Mouse (Mus musculus): ENCODE data around the gene Il10rb. TPM values are rescaled to one million over a fixed set of nuclear protein-coding genes. Genes with fewer than 3 reads are reported as not detected.
A peak's percentile ranks its signal among the peaks of the same experiment; 100 is the strongest.

Il10rb gene
- polyA plus RNA-seq, 1 experiment from 2014 or later, result 26.0 TPM

- 90% methylated on average over 3 of the region's 3 CpGs for WGBS (ENCODE audit: insufficient replicate concordance)
- Histone ChIP-seq H3K4me2 (no peak overlapping the region), H3K9me3 (replicated peaks) (0 out of 2 replicates have a peak, but pooled peaks cover 3% of the 10 kb centered on the region), H3K4me1 (peaks cover 60% of the 10 kb centered on the region), H3K9ac (peak overlapping the region; percentile 29; the same call in 1 of the 2 replicates), H3K27ac (peak overlapping the region; percentile 48; the same call in 1 of the 2 replicates), H3K4me3 (no peak overlapping the region), H3K36me3 (no peaks in the 10 kb centered on the region), H3K27me3 (replicated peaks) (no peaks in the 10 kb centered on the region)
- ATAC-seq, result no peak
Measured at GRCm38 (mm10) chr16:91459396-91459795, 53.4 kb downstream of the Il10rb start.

DNA sequence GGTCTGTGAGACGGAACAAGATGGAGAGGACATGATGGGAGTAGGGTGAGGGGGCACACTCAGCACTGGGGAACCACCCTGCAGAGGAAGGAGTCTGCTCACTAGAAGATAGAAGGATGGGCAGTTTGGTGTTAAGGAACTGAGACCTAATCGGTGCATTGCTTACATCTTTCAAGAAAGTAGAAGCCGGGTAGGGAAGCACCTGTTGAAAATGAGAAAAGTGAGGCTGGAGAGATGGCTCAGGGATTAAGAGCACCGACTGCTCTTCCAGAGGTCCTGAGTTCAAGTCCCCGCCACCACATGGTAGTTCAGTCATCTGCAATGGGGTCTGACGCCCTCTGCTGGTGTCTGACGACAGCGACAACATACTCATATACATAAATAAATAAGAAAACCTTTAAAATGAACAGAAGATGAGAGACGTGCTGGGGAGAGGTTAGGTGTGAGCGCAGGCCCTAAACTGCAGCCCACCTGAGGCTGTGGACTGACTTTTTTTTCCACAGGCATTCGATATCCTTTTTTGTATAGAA, 53.9 kb downstream of the Il10rb start:
- H3K36me3 ChIP-seq, result no peaks in the 10 kb centered on the region
- no peak overlapping the region for H3K4me3 ChIP-seq
- 0 out of 2 replicates have a peak, but pooled peaks cover 3% of the 10 kb centered on the region for H3K9me3 ChIP-seq (replicated peaks)
- H3K27me3 ChIP-seq (replicated peaks), result no peaks in the 10 kb centered on the region
- ATAC-seq, result no peak
- H3K9ac ChIP-seq, result no peak overlapping the region
- H3K27ac ChIP-seq, result peak overlapping the region; percentile 79; the same call in 1 of the 2 replicates
- H3K4me1 ChIP-seq, result peaks cover 60% of the 10 kb centered on the region
- H3K4me2 ChIP-seq, result no peak overlapping the region
- WGBS (ENCODE audit: insufficient replicate concordance), result 67% methylated on average over 11 of the region's 11 CpGs

DNA sequence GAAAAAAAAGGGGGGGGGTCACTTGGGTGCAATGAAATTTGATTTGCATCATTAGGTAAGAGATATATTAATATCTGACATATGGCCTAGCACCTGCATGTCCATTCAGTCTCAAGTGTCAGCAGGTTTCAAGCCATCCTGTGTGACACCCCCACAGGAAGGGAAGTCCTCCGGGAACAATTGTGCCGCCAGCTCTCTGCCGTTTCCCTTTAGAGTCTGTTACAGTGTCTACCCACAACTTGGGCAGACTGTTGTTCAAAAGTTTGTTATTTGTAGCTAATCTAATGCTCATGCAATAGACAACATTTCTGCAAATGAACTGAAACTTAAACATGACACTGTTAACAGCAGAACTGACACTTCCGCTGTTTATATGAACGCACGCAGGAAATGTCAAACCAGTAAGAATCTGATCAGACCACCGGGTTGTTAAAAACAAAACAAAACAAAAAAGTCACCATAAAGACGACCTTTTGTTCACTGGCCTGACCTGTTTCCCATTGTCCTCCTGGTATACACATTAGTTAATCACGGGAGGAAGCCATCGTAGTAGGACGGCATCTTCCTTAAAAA, 55.2 kb downstream of the Il10rb start:
- peak overlapping the region; percentile 51 for H3K4me2 ChIP-seq
- peak overlapping the region; percentile 79 for H3K27ac ChIP-seq
- WGBS (ENCODE audit: insufficient replicate concordance), result 39% methylated on average over 11 of the region's 11 CpGs

GRCm38 (mm10) chr16:91461773-91462181, 55.8 kb downstream of the Il10rb start:
- Histone ChIP-seq H3K4me2 (peak overlapping the region; percentile 51), H3K9me3 (replicated peaks) (0 out of 2 replicates have a peak, but pooled peaks cover under 1% of the 10 kb centered on the region), H3K36me3 (no peaks in the 10 kb centered on the region), H3K27me3 (replicated peaks) (no peaks in the 10 kb centered on the region), H3K9ac (peak overlapping the region; percentile 48), H3K4me1 (peaks cover 71% of the 10 kb centered on the region), H3K27ac (peak overlapping the region; percentile 79), H3K4me3 (no peak overlapping the region)
- 41% methylated on average over 9 of the region's 9 CpGs for WGBS (ENCODE audit: insufficient replicate concordance)
- no peak for ATAC-seq

More for the DNA sequence above, 55.2 kb downstream of the Il10rb start:
- 0 out of 2 replicates have a peak, but pooled peaks cover 3% of the 10 kb centered on the region for H3K9me3 ChIP-seq (replicated peaks)
- no peaks in the 10 kb centered on the region for H3K27me3 ChIP-seq (replicated peaks)
- H3K36me3 ChIP-seq, result no peaks in the 10 kb centered on the region
- peak overlapping the region; percentile 42; the same call in 1 of the 2 replicates for H3K9ac ChIP-seq
- H3K4me1 ChIP-seq, result peaks cover 65% of the 10 kb centered on the region
- no peak for ATAC-seq
- peak overlapping the region; percentile 29; the same call in 1 of the 2 replicates for H3K4me3 ChIP-seq

- H3K4me2 ChIP-seq, result peak overlapping the region; percentile 27; the same call in 1 of the 2 replicates
- H3K27ac ChIP-seq, result peak overlapping the region; percentile 94
- H3K9ac ChIP-seq, result peak overlapping the region; percentile 40; the same call in 1 of the 2 replicates
- no peaks in the 10 kb centered on the region for H3K9me3 ChIP-seq (replicated peaks)
- peaks cover 74% of the 10 kb centered on the region for H3K4me1 ChIP-seq
- H3K27me3 ChIP-seq (replicated peaks), result no peaks in the 10 kb centered on the region
- H3K4me3 ChIP-seq, result no peak overlapping the region
- H3K36me3 ChIP-seq, result peaks cover 4% of the 10 kb centered on the region; the same call in 1 of the 2 replicates
- no peak for ATAC-seq
- WGBS (ENCODE audit: insufficient replicate concordance), result 73% methylated on average over 3 of the region's 3 CpGs
Measured at GRCm38 (mm10) chr16:91462644-91463043, 56.7 kb downstream of the Il10rb start.

- peak overlapping the region; percentile 94 for H3K27ac ChIP-seq
- peaks cover 70% of the 10 kb centered on the region for H3K4me1 ChIP-seq
- peak overlapping the region; percentile 89 for H3K4me2 ChIP-seq
- peak overlapping the region; percentile 93; the same call in 1 of the 2 replicates for H3K9ac ChIP-seq
- 56% methylated on average over 2 of the region's 2 CpGs for WGBS (ENCODE audit: insufficient replicate concordance)
- H3K27me3 ChIP-seq (replicated peaks), result no peaks in the 10 kb centered on the region
- peak overlapping the region; percentile 81; the same call in 1 of the 2 replicates for H3K4me3 ChIP-seq
- H3K36me3 ChIP-seq, result peaks cover 11% of the 10 kb centered on the region
- ATAC-seq, result no peak
- no peaks in the 10 kb centered on the region; the same call in 1 of the 2 replicates for H3K9me3 ChIP-seq (replicated peaks)
Measured at GRCm38 (mm10) chr16:91463400-91463799, 57.4 kb downstream of the Il10rb start.

- ATAC-seq, result no peak
- Histone ChIP-seq H3K4me2 (peak overlapping the region; percentile 89), H3K27ac (peak overlapping the region; percentile 94), H3K9me3 (replicated peaks) (no peaks in the 10 kb centered on the region; the same call in 1 of the 2 replicates), H3K4me3 (peak overlapping the region; percentile 81), H3K36me3 (peaks cover 16% of the 10 kb centered on the region), H3K9ac (peak overlapping the region; percentile 93), H3K27me3 (replicated peaks) (no peaks in the 10 kb centered on the region), H3K4me1 (peaks cover 66% of the 10 kb centered on the region)
- 68% methylated on average over 4 of the region's 4 CpGs for WGBS (ENCODE audit: insufficient replicate concordance)
Measured at GRCm38 (mm10) chr16:91463836-91464400, 58.0 kb downstream of the Il10rb start.

DNA sequence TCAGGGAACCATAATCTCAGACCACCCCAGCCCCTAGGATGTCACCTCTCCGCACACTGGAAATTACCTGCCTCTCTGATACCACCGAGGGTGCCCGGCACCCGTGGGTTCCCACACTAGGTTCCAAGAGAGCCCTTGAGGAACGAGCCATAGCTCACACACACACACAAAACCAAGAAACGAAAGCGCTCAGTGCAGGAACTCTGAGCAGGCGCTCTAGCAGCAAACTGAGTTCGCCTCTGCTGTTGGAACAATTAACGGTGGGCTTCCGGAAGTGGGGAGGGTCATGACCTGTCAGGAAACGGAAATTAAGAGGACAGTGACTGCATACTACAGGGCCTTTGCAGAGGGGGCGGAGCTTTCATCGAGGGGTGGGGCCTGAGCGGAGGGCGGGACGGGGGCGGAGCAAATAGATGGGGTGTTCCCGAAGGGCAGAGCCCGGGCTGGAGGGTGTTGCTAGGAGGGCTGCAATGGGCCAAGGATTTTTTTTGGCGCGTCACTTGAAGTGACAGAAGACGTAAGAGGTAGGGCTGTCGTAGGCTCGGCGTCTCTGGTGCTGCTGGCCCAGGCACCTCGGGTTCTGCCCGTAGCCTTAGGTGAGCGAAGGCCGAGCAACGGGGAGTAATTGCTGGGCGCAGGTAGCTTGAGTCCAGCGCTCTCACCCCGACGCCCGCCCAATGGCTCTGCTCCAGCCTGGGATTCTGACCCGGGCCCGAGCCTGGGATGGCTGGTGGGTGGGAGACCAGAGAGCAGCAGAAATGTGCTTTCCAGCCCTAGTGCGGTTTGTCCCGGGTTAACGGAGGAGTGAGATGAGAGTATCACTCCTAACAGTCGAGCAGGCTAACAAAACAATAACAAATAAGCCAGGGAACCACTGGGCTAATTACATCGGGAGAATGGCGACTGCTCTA, 58.9 kb downstream of the Il10rb start:
- WGBS (ENCODE audit: insufficient replicate concordance), result 2% methylated on average over 44 of the region's 44 CpGs
- peak; percentile 98 for ATAC-seq
- Histone ChIP-seq H3K27ac (peak overlapping the region; percentile 94), H3K4me2 (peak overlapping the region; percentile 89), H3K9ac (peak overlapping the region; percentile 93), H3K36me3 (peaks cover 25% of the 10 kb centered on the region), H3K9me3 (replicated peaks) (no peaks in the 10 kb centered on the region; the same call in 1 of the 2 replicates), H3K4me1 (peaks cover 57% of the 10 kb centered on the region), H3K4me3 (peak overlapping the region; percentile 81), H3K27me3 (replicated peaks) (no peaks in the 10 kb centered on the region)

DNA sequence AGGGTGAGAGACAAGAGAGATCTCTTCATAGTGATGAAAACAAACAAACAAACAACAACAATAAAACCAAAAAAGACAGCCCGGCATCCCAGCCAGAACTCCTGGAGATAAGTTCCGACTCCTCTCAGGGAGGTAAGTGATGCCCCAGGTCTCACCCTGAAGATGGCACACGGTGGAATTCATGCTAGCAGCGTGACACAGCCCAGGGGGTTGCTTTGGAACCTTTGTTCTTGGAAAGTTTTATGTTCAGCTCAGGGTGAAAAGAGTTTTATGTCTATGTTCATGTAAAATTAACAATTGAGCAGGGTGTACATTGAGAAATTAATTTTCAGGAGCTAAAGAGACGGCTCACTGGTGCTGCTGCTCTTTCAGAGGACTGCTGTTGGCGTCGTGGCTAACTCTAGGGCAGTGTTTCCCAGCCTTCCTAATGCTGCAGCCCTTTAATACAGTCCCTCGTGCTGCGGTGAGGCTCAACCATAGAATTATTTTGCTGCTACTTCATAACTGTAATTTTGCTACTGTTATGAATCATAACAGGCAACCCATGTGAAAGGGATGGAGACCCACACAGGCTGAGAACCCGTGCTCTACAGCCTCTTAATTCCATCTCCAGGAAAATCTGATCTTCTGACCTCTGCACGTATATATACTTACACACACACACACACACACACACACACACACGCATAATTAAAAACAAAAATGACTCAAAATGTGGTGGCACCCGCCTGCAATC, 59.7 kb downstream of the Il10rb start:
- H3K27me3 ChIP-seq (replicated peaks), result no peaks in the 10 kb centered on the region
- no peaks in the 10 kb centered on the region; the same call in 1 of the 2 replicates for H3K9me3 ChIP-seq (replicated peaks)
- peaks cover 54% of the 10 kb centered on the region for H3K4me1 ChIP-seq
- H3K4me3 ChIP-seq, result peak overlapping the region; percentile 81
- peaks cover 33% of the 10 kb centered on the region for H3K36me3 ChIP-seq
- H3K9ac ChIP-seq, result peak overlapping the region; percentile 93
- WGBS (ENCODE audit: insufficient replicate concordance), result 52% methylated on average over 13 of the region's 13 CpGs
- ATAC-seq, result no peak
- H3K27ac ChIP-seq, result peak overlapping the region; percentile 94
- peak overlapping the region; percentile 89 for H3K4me2 ChIP-seq

GRCm38 (mm10) chr16:91466566-91466965, 60.6 kb downstream of the Il10rb start:
- peaks cover 37% of the 10 kb centered on the region for H3K36me3 ChIP-seq
- peak overlapping the region; percentile 81 for H3K4me3 ChIP-seq
- peaks cover 55% of the 10 kb centered on the region for H3K4me1 ChIP-seq
- peak overlapping the region; percentile 93 for H3K9ac ChIP-seq
- no peaks in the 10 kb centered on the region; the same call in 1 of the 2 replicates for H3K9me3 ChIP-seq (replicated peaks)
- 75% methylated on average over 6 of the region's 6 CpGs for WGBS (ENCODE audit: insufficient replicate concordance)
- peak overlapping the region; percentile 89 for H3K4me2 ChIP-seq
- no peak for ATAC-seq
- H3K27ac ChIP-seq, result peak overlapping the region; percentile 94
- no peaks in the 10 kb centered on the region for H3K27me3 ChIP-seq (replicated peaks)

- H3K9me3 ChIP-seq (replicated peaks), result no peaks in the 10 kb centered on the region; the same call in 1 of the 2 replicates
- H3K9ac ChIP-seq, result no peak overlapping the region
- H3K4me1 ChIP-seq, result peaks cover 33% of the 10 kb centered on the region
- H3K4me3 ChIP-seq, result no peak overlapping the region
- no peaks in the 10 kb centered on the region for H3K27me3 ChIP-seq (replicated peaks)
- H3K36me3 ChIP-seq, result peaks cover 37% of the 10 kb centered on the region
- 46% methylated on average over 3 of the region's 3 CpGs for WGBS (ENCODE audit: insufficient replicate concordance)
- no peak overlapping the region for H3K4me2 ChIP-seq
- no peak overlapping the region for H3K27ac ChIP-seq
- no peak for ATAC-seq
Measured at GRCm38 (mm10) chr16:91470470-91470869, 64.5 kb downstream of the Il10rb start.

All from liver, embryonic 12.5 days (tissue).